Mouse (Mus musculus) bone marrow, adult 2 months (tissue): ENCODE results near the gene Rexo1.

Experiments
- CTCF ChIP-seq: fragments of 200-500 bp; IDR thresholded peaks from 2 replicates; pipeline ENCODE4 v1.5.1; 2011; ENCODE audit warnings: low read length, control low read depth; ENCODE audit not compliant: control insufficient read depth, insufficient read depth
- POLR2A ChIP-seq: fragments of 200-500 bp; IDR thresholded peaks from 2 replicates; pipeline ENCODE4 v1.6.1; 2011; ENCODE audit warnings: low read depth, mild to moderate bottlenecking, control low read depth, low read length, borderline replicate concordance; ENCODE audit not compliant: control insufficient read depth

- TF ChIP-seq POLR2A (no peak), CTCF (no peak)
These were observed 59.1 kb downstream of the Rexo1 start for GRCm38 (mm10) chr10:80502291-80502690.
